Mouse (Mus musculus): ENCODE measurements around the gene Oaz3.

DNA sequence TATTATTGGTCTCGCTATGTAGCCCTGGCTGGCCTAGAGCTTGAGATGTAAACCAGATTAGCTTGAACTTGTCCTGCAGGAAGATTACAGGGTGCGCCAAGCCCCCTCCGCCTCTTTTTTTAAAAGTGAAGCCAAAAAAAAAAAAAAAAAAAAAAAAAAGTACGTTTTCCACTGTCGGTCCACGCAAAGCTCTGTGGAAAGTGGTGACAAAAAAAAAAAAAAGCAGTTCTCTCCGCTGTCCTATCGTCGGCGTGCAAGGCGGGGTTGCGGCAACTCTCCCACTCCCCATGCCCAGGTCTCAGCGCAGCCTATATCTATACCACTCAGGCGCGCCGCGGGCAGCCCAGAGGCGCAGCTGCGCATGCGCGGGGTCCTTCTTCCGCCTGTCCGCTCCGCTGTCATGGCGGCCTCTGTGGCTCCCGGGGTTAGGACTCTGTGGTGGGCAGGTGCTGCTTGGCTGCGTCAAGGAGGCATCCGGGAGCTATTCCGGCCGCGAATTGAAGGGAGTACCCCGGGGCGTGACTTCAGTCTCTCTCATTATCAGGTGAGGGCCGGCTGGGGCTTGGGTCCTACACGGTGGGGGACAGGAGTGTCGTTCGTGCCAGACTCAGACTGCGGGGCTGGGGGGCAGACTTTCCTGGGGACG lies 641 bp downstream of the Oaz3 start, which contains the start of gene Mrpl9:
- TF ChIP-seq CTCF (IDR thresholded peaks at IDR 0.05; ENCODE audit: control insufficient read depth, insufficient read depth, insufficient read length) (no peak), MYOG (IDR thresholded peaks at IDR 0.05; ENCODE audit: control insufficient read depth, extremely low read depth, insufficient read length) (no peak), MAX (IDR thresholded peaks at IDR 0.05) (peak; percentile 74), CEBPB (IDR thresholded peaks at IDR 0.05; ENCODE audit: low read depth) (no peak), FOSL1 (IDR thresholded peaks at IDR 0.05; ENCODE audit: insufficient read depth, low read length, poor library complexity, severe bottlenecking) (no peak)
